Mouse (Mus musculus): ENCODE data around the gene Gata3.

Gata3 gene

GRCm38 (mm10) chr2:9872682-9873081, 17.2 kb downstream of the Gata3 start:
- DNase-seq (ENCODE audit: low read depth, low spot score) = no peak

GRCm38 (mm10) chr2:9871798-9872197, 18.0 kb downstream of the Gata3 start:
- DNase-seq (ENCODE audit: low read depth, low spot score) = no peak

- DNase-seq (ENCODE audit: low read depth, low spot score) = no peak
Observed at GRCm38 (mm10) chr2:9871141-9871716, 18.6 kb downstream of the Gata3 start.

GRCm38 (mm10) chr2:9867092-9867825, 22.6 kb downstream of the Gata3 start:
- DNase-seq (ENCODE audit: low read depth, low spot score) = no peak

- DNase-seq (ENCODE audit: low read depth, low spot score) = no peak
Observed at GRCm38 (mm10) chr2:9860698-9861097, 29.1 kb downstream of the Gata3 start.

GRCm38 (mm10) chr2:9855861-9856260, 34.0 kb downstream of the Gata3 start:
- DNase-seq (ENCODE audit: low read depth, low spot score) = no peak

GRCm38 (mm10) chr2:9852851-9853576, 36.8 kb downstream of the Gata3 start:
- DNase-seq (ENCODE audit: low read depth, low spot score) = no peak

GRCm38 (mm10) chr2:9835195-9835594, 54.6 kb downstream of the Gata3 start:
- DNase-seq (ENCODE audit: low read depth, low spot score) = no peak

- no peak for DNase-seq (ENCODE audit: low read depth, low spot score)
Observed at GRCm38 (mm10) chr2:9833712-9834111, 56.1 kb downstream of the Gata3 start.

- DNase-seq (ENCODE audit: low read depth, low spot score) = no peak
Observed at GRCm38 (mm10) chr2:9827624-9828023, 62.2 kb downstream of the Gata3 start.

- DNase-seq (ENCODE audit: low read depth, low spot score) = no peak
Observed at GRCm38 (mm10) chr2:9820611-9821010, 69.2 kb downstream of the Gata3 start.

GRCm38 (mm10) chr2:9818177-9818785, 71.6 kb downstream of the Gata3 start:
- DNase-seq (ENCODE audit: low read depth, low spot score) = no peak
